Mouse (Mus musculus) lung, embryonic 16.5 days (tissue): ENCODE measurements around the gene Coq4. TPM values are rescaled to one million over a fixed set of nuclear protein-coding genes. Genes with fewer than 3 reads are reported as not detected.
A peak's percentile ranks its signal among the peaks of the same experiment; 100 is the strongest.

Experiments
- ATAC-seq: fragments of 200-750 bp; cut with Nextera tagmentation; 2 replicates; pipeline ENCODE4 v1.8.0; 2017; ENCODE audit warnings: low read depth, mild to moderate bottlenecking, moderate library complexity
- H3K27ac ChIP-seq: fragments of 300-500 bp; sonication (generic); 2 replicates; pipeline ENCODE4 v1.5.1; 2014; ENCODE audit warnings: mild to moderate bottlenecking, control low read depth, low read length
- H3K27me3 ChIP-seq: fragments of 300-500 bp; sonication (generic); 2 replicates; pipeline ENCODE4 v1.6.1; 2014; ENCODE audit warnings: low read depth, low read length, mixed read lengths; ENCODE audit not compliant: control insufficient read depth, insufficient read depth
- H3K36me3 ChIP-seq: fragments of 300-500 bp; sonication (generic); 2 replicates; pipeline ENCODE4 v1.6.1; 2014; ENCODE audit warnings: low read length; ENCODE audit not compliant: control insufficient read depth, insufficient read depth
- H3K4me1 ChIP-seq: fragments of 300-500 bp; sonication (generic); replicated peaks from 2 replicates; pipeline ENCODE4 v1.6.1; 2014; ENCODE audit warnings: low read length, mixed read lengths; ENCODE audit not compliant: control insufficient read depth, insufficient read depth
- H3K4me2 ChIP-seq: fragments of 300-500 bp; sonication (generic); 2 replicates; pipeline ENCODE4 v1.6.1; 2014; ENCODE audit warnings: low read depth, low read length, control low read depth
- H3K4me3 ChIP-seq: fragments of 300-500 bp; sonication (generic); 2 replicates; pipeline ENCODE4 v1.5.1; 2014; ENCODE audit warnings: mild to moderate bottlenecking, low read length, control low read depth
- H3K9ac ChIP-seq: fragments of 300-500 bp; sonication (generic); 2 replicates; pipeline ENCODE4 v1.6.1; 2014; ENCODE audit warnings: low read length, control low read depth
- H3K9me3 ChIP-seq: fragments of 300-500 bp; sonication (generic); 2 replicates; pipeline ENCODE4 v1.6.1; 2016; ENCODE audit warnings: low read length; ENCODE audit not compliant: control insufficient read depth
- WGBS: fragments of 180-500 bp; shearing (Covaris S2); extraction: QIAGEN DNeasy Blood & Tissue Kit; methylation state at CpG from one replicate; pipeline ENCODE4 v1.1.7; 2014; 5-methylcytosine and 5-hydroxymethylcytosine counted together
- polyA plus RNA-seq: library from polyadenylated mRNA; unstranded; fragments of >200 nt; fragmentation: Nextera tagmentation; extraction: Ambion mirVana; gene quantifications from 2 replicates; pipeline ENCODE4 v1.2.1, GENCODE M21; 2015

Coq4 gene
- 28.3 and 29.0 TPM in 2 replicates for polyA plus RNA-seq

GRCm38 (mm10) chr2:29787104-29787917, at the start of gene Coq4:
Gene Coq4, plus strand, starts transcription at chr2:29787493.
- 1% methylated on average over 31 of the region's 31 CpGs for WGBS
- peak within 1 kb of the TSS; percentile 81 for H3K9ac ChIP-seq
- no peaks in the 10 kb centered on the region for H3K9me3 ChIP-seq
- H3K27ac ChIP-seq, result peak within 1 kb of the TSS; percentile 77
- peak within 1 kb of the TSS; percentile 75 for H3K4me3 ChIP-seq
- peaks cover 25% of the 10 kb centered on the region for H3K36me3 ChIP-seq
- H3K27me3 ChIP-seq, result no peaks in the 10 kb centered on the region
- peaks cover 16% of the 10 kb centered on the region for H3K4me1 ChIP-seq
- ATAC-seq, result peak; percentile 90
- H3K4me2 ChIP-seq, result peak within 1 kb of the TSS; percentile 76

GRCm38 (mm10) chr2:29738799-29739198, 48.5 kb upstream of the Coq4 start:
- Histone ChIP-seq H3K4me1 (peaks cover 3% of the 10 kb centered on the region; the same call in 1 of the 2 replicates), H3K27me3 (no peaks in the 10 kb centered on the region), H3K36me3 (peaks cover 13% of the 10 kb centered on the region), H3K9me3 (no peaks in the 10 kb centered on the region), H3K27ac (no peak overlapping the region), H3K4me2 (no peak overlapping the region), H3K4me3 (no peak overlapping the region), H3K9ac (no peak overlapping the region)
- ATAC-seq, result no peak
- WGBS, result 41% methylated on average over 4 of the region's 4 CpGs

- H3K9me3 ChIP-seq, result no peaks in the 10 kb centered on the region
- H3K4me1 ChIP-seq, result peaks cover 3% of the 10 kb centered on the region; the same call in 1 of the 2 replicates
- no peak for ATAC-seq
- H3K9ac ChIP-seq, result no peak overlapping the region
- H3K4me3 ChIP-seq, result no peak overlapping the region
- WGBS, result 46% methylated on average over 5 of the region's 5 CpGs
- H3K27ac ChIP-seq, result no peak overlapping the region
- no peaks in the 10 kb centered on the region for H3K27me3 ChIP-seq
- no peak overlapping the region for H3K4me2 ChIP-seq
- H3K36me3 ChIP-seq, result peaks cover 11% of the 10 kb centered on the region
These were observed 47.9 kb upstream of the Coq4 start for GRCm38 (mm10) chr2:29739368-29739767.

GRCm38 (mm10) chr2:29741207-29741606, 46.1 kb upstream of the Coq4 start:
- peaks cover 11% of the 10 kb centered on the region for H3K36me3 ChIP-seq
- no peak overlapping the region for H3K4me3 ChIP-seq
- no peaks in the 10 kb centered on the region for H3K9me3 ChIP-seq
- 89% methylated on average over 6 of the region's 6 CpGs for WGBS
- H3K27ac ChIP-seq, result no peak overlapping the region
- H3K27me3 ChIP-seq, result peaks cover under 1% of the 10 kb centered on the region; the same call in 1 of the 2 replicates
- ATAC-seq, result no peak
- H3K4me2 ChIP-seq, result no peak overlapping the region
- H3K9ac ChIP-seq, result no peak overlapping the region
- no peaks in the 10 kb centered on the region for H3K4me1 ChIP-seq

- no peaks in the 10 kb centered on the region for H3K36me3 ChIP-seq
- H3K9ac ChIP-seq, result no peak overlapping the region
- no peak overlapping the region for H3K4me2 ChIP-seq
- no peaks in the 10 kb centered on the region for H3K4me1 ChIP-seq
- H3K27ac ChIP-seq, result no peak overlapping the region
- H3K27me3 ChIP-seq, result peaks cover 21% of the 10 kb centered on the region
- no peaks in the 10 kb centered on the region for H3K9me3 ChIP-seq
- 74% methylated on average over 6 of the region's 6 CpGs for WGBS
- H3K4me3 ChIP-seq, result no peak overlapping the region
- ATAC-seq, result no peak
These were observed 43.0 kb upstream of the Coq4 start for GRCm38 (mm10) chr2:29744256-29744655.

- Histone ChIP-seq H3K4me2 (peak overlapping the region; percentile 49), H3K27me3 (peaks cover 38% of the 10 kb centered on the region), H3K9me3 (no peaks in the 10 kb centered on the region), H3K9ac (peak overlapping the region; percentile 19), H3K4me1 (no peaks in the 10 kb centered on the region; the same call in 1 of the 2 replicates), H3K36me3 (no peaks in the 10 kb centered on the region), H3K27ac (no peak overlapping the region), H3K4me3 (peak overlapping the region; percentile 23)
- WGBS, result 9% methylated on average over 44 of the region's 50 CpGs
- no peak for ATAC-seq
These were observed 40.0 kb upstream of the Coq4 start for GRCm38 (mm10) chr2:29747188-29747782.

- H3K9me3 ChIP-seq, result no peaks in the 10 kb centered on the region
- no peak overlapping the region for H3K27ac ChIP-seq
- H3K4me2 ChIP-seq, result no peak overlapping the region
- no peak overlapping the region for H3K4me3 ChIP-seq
- no peak overlapping the region for H3K9ac ChIP-seq
- H3K27me3 ChIP-seq, result peaks cover 40% of the 10 kb centered on the region
- H3K36me3 ChIP-seq, result no peaks in the 10 kb centered on the region
- 64% methylated on average over 5 of the region's 5 CpGs for WGBS
- H3K4me1 ChIP-seq, result no peaks in the 10 kb centered on the region; the same call in 1 of the 2 replicates
- no peak for ATAC-seq
These were observed 39.4 kb upstream of the Coq4 start for GRCm38 (mm10) chr2:29747852-29748251.

- 83% methylated on average over 4 of the region's 4 CpGs for WGBS
- ATAC-seq, result no peak
- H3K4me2 ChIP-seq, result no peak overlapping the region
These were observed 38.8 kb upstream of the Coq4 start for GRCm38 (mm10) chr2:29748499-29748898.

GRCm38 (mm10) chr2:29751497-29751896, 35.8 kb upstream of the Coq4 start, which contains the start of gene Gm13420:
Gene Gm13420, minus strand, starts transcription at chr2:29751685.
- 7% methylated on average over 28 of the region's 28 CpGs for WGBS
- H3K4me1 ChIP-seq, result no peaks in the 10 kb centered on the region; the same call in 1 of the 2 replicates
- peak within 1 kb of the TSS; percentile 33 for H3K9ac ChIP-seq
- peak within 1 kb of the TSS; percentile 57 for H3K4me2 ChIP-seq
- H3K27ac ChIP-seq, result 0 out of 2 replicates have a peak within 1 kb of the TSS, but pooled peaks have one; percentile 5
- H3K36me3 ChIP-seq, result no peaks in the 10 kb centered on the region
- peak; percentile 79 for ATAC-seq
- H3K4me3 ChIP-seq, result peak within 1 kb of the TSS; percentile 36
- no peaks in the 10 kb centered on the region for H3K9me3 ChIP-seq
- H3K27me3 ChIP-seq, result peaks cover 36% of the 10 kb centered on the region

More at GRCm38 (mm10) chr2:29748499-29748898, 38.8 kb upstream of the Coq4 start:
- Histone ChIP-seq H3K36me3 (no peaks in the 10 kb centered on the region), H3K4me1 (no peaks in the 10 kb centered on the region; the same call in 1 of the 2 replicates), H3K27me3 (peaks cover 40% of the 10 kb centered on the region), H3K4me3 (no peak overlapping the region), H3K9me3 (no peaks in the 10 kb centered on the region), H3K27ac (no peak overlapping the region), H3K9ac (no peak overlapping the region)
